Mouse (Mus musculus): ENCODE data around the gene Ccl9.

The Ccl9 gene

DNA sequence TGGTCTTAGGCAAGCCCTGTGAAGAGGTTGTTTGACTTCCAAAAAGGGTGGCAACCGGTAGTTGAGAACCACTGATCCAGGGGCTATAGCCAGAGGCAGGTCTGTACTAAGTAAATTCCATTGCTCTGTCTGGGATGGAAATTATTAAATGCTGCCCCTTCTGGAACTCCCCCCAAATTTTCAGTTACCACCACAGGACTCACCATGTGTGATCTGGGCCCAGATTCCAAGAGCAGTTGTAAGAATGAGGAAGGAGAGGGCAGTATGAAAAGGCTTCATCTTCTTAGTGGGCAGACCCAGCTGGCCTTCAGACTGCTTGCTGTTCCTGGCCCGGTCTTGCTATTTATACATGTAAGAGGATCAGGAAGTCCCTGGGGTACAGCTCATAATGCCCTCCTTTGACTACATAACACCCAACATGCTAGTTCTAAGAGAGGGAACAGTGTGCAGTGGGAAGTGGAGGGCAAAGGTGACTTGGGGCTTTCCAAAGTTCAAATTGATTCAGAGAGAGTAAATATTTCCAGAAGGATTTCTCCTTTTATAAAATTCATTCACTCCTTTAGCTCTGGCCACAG, at the start of gene Ccl9:
Ccl9 (minus strand) TSS at position 451 of the 575 bp plus-strand sequence.
- DNase-seq (ENCODE audit: low spot score in 2 of 2) = no peak

DNA sequence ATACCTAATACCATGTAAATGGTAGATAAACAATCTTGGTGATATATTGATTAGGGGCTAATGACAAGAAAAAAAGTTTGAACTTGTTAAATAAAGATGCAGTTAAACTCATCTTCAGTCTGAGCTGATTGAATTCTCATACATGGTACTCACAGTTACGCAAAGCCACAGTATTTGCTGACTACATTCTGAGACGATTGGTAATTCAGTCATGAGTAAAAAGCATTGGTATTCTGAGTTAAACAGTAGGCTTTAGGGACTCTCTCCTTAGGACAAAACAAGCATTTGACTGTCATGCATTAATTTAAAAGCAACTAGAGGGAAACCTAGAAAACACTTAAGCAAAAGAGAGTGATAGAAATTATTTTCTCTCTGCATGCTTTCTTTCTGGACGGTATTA, 45.1 kb upstream of the Ccl9 start:
- DNase-seq (ENCODE audit: low spot score in 2 of 2) = no peak

DNA sequence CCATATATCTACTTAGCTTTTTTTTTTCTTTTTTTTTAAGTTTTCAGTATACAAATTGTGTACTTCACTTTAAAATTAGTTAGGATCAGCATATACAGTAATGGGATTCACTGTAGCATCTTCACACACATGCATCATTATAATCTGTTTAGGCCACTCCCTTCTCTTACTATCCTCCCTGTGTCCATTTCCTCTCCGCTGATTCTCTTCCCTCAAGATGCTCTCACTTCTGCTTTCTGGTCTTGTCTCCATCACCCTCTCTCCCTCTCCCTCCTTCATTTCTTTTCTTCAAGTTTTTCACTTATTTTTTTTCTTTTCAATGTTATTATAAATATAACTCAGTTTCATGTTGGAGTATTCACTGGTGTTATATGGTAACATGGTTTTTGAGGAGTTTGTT, 40.6 kb upstream of the Ccl9 start:
- DNase-seq (ENCODE audit: low spot score in 2 of 2) = no peak

DNA sequence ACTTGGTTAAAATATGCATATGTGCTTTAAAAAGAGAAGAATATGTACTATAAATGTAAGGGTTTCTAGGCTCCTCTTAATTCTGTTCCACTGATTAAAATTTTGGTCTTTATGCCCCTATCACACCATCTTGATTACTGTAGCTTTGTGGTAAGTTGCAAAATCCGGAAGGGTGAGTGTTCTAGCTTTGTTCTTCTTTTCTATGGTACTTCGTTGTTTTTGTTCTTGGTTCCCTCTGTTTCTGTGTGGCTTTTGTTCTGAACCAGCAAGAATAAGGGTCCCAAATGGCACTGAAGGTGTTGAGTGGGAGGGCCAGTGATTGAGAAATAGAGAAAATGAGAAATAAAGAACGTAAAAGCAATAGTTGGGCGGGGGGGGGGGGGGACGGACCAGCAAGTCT, 39.8 kb upstream of the Ccl9 start:
- DNase-seq (ENCODE audit: low spot score in 2 of 2) = no peak

DNA sequence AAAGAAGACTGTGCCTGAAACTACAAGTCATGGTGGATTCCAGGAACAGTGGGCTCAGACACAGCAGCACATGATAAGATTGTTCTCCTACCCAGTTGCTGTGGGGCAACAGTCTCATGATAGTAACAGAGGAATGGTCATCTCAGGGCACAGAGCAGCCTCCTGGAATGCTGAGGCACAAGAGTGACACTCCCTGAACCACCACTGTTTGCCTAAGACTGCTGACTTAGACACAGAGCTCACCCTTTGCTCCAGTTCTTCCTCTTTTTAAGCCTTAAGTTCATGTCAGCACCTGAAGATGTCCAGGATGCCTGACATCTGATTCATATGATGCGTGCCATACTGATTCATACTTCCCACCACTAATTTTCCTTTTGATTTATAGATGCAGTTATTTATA, 38.1 kb upstream of the Ccl9 start:
- no peak for DNase-seq (ENCODE audit: low spot score in 2 of 2)

DNA sequence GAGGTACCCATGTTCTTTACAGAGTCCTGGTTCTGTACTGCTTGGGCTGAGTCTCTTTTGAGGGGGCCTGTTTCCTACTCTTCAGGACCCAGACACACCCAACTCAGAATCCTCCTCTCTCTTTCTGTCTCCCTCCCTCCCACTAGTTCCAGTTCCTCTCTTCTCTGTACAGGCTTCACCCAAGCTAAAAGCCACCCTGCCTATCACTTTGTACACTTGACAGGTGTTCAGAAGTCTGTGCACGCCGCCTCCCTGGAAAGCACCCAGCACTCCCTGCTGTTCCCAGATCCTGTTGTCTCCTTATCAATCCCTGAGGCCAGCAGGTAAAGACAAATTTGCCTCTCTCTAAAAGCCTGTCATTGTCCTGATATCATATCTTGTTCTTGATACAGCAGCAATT, 32.5 kb upstream of the Ccl9 start:
- no peak for DNase-seq (ENCODE audit: low spot score in 2 of 2)

DNA sequence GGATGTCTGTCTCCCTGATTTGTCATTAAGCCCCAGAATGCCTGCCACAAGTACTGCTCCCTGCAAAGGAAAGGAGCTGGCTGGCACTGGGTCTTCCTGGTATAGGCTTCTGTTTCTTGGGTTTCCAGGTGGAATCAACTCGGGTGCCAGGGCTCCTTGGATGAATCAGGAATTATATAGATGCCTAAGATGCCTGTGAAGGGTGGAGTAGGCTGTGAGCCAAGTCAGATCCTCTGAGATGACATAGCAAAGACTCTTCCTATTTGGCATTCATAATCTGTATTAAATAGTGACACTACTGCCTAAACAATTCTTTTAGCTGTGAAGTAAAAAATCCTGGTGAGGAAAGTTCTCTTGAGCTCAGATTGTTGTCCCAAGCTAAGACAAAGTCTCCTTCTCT, 28.0 kb upstream of the Ccl9 start:
- DNase-seq (ENCODE audit: low spot score in 2 of 2) = no peak

DNA sequence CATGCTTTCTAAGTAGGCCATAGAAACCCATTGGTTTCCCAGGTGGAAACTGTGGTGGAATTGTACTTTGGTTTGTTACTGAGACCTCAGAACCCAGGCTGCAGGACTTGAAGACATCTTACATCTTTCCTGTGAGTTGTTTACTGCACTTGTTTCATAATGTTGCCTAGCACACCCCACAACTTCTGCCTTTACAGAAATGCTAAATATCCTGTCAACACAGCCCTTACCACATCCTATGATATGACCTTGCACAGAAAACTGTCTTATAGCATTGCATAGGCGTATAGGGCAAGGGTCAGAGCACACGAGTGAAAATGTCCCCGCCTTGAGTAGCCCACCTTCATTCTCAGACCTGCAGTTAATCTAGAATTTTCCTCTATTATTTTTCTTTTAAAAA, 27.1 kb upstream of the Ccl9 start:
- no peak for DNase-seq (ENCODE audit: low spot score in 2 of 2)

DNA sequence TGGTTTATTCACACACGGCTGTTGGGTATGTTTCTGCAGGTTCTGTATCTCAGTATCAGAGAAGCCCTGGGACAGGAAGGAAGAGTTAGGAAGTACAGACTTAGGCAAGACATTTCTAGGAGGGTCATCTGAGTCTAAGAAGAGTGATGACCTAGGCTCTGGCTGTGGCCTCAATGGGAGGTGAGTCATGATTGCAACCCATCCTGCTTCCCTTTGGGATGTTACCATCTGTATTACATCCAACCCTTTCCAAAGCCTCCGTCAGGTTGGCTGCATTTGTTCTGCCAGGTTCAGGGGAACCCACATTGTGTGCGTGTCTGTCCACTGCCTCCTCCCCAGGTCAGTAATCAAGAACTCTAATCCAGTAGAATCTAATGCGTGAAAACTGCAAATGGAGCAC, 26.3 kb upstream of the Ccl9 start:
- no peak for DNase-seq (ENCODE audit: low spot score in 2 of 2)

DNA sequence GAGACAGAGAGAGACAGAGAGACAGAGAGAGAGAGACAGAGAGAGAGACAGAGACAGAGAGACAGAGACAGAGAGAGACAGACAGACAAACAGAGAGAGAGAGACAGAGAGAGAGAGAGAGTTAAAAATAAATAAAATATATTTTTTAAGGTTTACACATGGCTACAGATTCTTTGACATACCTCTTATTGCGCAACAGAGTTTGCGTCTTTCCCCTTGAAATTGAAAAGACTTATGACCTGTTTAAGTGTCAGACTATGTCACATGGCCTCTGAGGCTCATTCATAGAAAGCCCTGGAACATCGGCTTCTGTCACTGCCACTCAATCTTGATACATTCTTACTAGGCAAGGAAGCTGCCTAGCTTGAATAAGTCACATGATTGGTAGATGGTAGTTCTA, 25.0 kb upstream of the Ccl9 start:
- no peak for DNase-seq (ENCODE audit: low spot score in 2 of 2)

DNA sequence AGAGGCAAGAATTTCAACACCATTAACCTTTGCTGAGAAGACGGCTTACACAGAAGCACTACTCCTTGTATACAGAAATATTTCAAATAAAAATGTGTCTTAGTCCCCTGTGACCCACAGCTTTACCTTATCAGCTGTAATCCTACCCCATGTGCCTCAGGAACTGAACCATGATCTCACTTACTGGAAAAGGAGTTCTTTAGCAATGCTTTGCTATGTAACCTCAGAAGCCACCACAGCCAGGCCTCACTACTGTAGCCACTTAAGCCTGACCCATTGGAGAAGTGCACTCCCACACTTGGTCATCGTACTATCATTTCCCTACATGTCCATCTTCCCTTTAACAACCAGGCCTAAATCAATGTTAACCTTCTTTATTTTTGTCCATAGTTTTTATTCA, 22.1 kb upstream of the Ccl9 start:
- DNase-seq (ENCODE audit: low spot score in 2 of 2) = no peak

DNA sequence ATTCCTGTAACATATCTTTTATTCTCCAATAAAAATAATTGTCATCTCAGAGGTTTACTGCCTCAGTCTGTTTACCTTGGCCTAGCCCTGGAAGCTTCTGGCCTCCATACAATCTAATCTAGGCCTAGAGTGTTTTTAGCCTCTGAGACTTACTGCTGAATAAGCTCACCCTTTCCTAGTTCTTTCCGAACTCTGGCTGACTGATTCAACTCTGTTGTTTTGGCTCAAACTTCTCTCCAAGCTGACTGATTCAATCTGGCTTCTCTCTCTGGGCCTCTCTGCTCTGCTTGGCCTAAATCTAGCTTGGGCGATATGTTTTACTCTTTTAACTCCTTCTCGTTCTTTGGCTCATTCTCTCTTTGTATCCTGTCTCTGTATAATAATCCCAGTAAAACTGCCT, 20.6 kb upstream of the Ccl9 start:
- no peak for DNase-seq (ENCODE audit: low spot score in 2 of 2)

DNA sequence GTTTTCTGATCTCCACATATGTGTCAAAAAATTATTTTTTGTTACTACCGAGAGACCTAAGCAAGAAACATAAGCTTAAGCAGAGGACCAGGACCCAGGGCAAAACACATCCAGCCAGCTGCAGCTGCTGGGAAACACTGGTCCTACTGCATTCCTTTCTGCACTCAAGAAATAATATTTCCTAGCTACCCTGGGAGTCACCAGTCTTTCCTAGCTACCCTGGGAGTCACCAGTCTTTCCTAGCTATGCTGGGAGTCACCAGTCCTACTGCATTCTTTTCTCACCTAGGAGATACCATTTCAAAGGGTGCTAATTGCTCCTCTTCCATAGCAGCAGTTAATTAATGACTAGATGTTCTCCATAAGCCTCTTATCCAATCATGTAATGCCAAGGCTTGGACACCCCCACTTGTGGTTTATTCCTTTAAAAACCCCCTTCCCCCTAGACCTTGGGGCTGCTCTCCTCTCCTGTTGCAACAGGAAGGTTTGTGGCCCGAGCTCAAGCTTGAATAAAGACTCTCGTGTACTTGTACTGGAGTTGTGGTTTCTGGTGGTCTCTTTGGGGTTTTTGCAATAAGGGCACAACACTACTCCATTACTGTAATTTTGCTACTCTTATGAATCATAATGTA, 19.9 kb upstream of the Ccl9 start:
- DNase-seq (ENCODE audit: low spot score in 2 of 2) = no peak

DNA sequence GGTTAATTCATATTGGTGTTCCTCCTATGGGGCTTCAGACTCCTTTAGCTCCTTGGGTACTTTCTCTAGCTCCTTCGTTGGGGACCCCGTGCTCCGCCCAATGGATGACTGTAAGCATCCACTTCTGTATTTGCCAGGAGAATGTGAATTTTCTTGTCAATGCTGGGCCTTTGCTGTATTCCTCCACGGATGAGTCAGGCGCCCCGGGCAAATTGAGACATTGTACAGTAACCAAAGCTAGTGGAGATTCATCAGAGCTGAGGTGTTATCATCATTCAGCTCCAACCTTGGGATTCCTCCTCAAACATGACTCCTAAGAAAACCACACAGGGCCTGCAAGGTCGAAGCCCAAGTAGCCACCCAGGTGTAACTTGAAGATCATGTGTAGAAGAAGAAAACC, 19.4 kb upstream of the Ccl9 start:
- no peak for DNase-seq (ENCODE audit: low spot score in 2 of 2)

DNA sequence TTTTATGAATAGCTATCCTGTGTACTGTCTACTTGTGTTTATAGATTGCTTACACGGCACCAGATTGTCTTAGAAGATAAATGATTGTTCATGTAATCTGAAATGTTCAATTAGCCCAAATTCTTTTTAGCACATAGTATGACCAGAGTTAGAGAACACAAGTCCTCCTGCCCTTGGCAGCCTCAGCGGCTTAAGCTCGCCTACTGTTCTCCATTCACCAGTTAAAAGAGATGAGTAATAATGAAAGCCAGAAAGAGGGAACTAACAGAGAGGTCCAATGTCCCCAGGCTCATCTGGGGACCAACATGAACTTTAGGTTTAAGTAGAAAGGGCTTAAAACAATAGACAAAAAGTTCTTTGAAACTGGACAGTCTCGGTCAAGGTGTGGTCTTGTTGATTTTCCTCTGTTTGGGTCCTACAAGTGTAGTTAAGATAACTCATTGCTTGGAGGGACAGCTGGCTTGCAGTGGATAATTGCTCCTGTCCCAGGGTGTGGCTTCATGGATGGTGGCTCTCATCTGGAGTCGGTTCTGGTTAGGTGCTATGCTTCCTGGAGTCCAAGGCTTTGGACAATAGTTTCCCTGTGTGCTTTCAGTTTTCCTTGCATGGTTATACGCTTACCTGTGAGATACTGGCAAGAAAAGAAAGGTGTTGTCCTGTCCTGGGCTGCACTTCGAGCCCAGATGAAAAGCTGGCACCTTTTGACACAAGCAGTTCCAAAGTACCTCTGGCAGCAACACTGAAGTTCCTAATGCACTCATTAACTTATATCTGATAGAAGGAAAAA, 17.4 kb upstream of the Ccl9 start:
- no peak for DNase-seq (ENCODE audit: low spot score in 2 of 2)

DNA sequence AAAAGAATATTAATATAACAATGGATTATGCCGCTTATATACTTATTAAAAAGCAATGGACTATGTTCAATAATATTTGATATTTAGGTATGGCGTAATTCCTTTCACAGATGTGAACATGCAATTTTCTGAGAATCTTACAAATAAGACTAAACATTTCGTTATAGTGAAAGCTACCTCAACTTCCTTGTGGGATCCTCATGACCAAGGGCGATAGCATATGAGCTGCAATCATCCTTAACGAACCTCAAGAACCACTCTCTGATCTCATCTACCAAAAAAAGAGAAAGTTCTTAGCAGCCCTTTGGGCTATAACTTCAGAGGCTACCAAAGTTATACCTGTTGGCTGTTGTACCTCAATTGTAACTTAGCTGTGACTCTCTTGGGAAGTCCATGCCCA, 15.0 kb upstream of the Ccl9 start:
- no peak for DNase-seq (ENCODE audit: low spot score in 2 of 2)

DNA sequence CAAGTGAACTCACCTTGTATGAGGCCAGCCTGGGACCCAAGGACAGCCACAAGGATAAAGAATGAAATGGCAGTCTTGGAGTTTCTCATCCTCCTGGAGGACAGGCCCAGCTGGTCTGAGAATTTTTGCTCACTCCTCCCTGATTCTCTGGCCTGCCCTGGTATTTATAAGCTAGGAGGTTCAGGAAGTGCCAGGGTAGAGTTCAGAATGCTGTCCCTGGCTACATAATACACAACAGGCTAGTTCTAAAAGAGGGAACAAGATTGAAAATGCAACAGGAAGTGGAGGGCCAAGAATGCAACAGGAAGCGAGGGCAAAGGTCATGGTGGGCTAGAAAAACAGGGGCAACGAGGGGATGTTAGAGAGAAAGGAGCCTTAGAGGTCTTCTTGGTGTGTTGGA, 14.4 kb upstream of the Ccl9 start, which contains the start of gene Ccl6:
Ccl6 (minus strand) TSS at position 235 of the 400 bp plus-strand sequence.
- no peak for DNase-seq (ENCODE audit: low spot score in 2 of 2)

DNA sequence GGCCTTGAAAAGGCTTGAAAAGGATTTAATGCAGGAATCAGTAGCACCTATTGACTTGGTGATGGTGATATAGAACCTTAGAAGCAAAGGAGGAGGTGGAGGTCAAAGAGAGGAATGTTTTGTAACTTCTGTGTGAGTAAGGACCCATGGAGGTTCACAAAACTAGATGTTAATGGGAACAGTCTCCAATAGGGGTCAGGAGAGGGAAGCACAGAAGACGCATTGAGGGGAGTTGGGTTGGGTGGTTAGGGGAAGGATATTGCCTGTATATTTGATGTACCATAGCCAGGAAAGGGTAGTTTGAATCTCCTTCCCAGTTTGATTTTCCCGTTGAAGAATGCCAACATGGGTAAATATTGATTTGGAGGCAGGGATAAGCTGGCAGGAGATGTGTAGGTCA, 5.8 kb upstream of the Ccl9 start:
- DNase-seq (ENCODE audit: low spot score in 2 of 2) = no peak

DNA sequence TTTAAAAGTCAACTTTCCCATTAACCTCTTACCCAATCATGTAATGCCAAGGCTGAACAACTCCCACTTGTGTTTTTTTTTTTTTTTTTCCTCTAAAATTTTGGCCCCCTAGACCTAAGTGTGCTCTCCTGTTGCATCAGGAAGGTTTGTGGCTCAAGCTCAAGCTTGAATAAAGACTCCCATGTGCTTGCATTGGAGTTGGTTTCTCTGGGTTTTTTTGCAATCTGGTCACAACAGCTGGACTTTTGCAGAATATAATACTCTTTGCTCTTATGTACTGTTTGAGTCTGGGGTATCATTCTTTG, 5.0 kb upstream of the Ccl9 start:
- no peak for DNase-seq (ENCODE audit: low spot score in 2 of 2)

DNA sequence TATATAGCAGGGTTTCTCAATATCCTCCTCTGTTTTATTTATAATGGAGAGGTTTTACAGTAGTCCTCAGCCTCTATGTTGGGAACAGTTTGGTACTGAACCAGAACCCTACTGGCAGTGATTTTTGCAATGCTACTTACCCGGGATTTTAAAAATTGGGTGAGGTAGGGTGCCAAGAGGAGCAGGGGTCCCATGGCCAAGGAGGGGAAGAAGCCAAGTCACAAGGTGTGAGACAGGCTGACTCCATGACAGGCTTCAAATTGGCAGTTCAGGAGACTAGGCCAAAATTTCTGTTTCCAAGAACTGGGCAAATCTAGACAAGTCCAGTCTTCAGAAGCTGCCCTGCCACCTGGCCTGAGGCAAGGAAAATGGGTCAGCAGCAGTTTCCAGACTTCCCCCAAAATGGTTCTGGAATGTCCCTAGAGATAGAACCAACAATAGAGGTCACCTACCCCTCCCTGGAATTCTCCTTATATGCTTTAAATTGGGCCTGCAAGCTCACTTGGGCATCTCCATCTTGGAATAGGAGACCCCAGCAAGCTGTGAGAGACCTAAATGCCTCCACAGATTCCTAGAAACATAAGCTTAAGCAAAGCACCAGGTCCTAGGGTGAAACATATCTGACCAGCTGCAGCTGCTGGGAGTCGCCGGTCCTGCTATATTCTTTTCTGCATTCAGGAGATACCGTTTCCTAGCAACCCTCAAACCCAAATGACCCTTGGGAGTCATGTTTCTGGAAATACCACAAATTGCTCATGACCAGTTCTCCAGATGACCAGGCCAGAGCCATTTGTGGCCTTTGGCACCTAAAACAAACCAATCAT, 4.4 kb upstream of the Ccl9 start:
- DNase-seq (ENCODE audit: low spot score in 2 of 2) = no peak

DNA sequence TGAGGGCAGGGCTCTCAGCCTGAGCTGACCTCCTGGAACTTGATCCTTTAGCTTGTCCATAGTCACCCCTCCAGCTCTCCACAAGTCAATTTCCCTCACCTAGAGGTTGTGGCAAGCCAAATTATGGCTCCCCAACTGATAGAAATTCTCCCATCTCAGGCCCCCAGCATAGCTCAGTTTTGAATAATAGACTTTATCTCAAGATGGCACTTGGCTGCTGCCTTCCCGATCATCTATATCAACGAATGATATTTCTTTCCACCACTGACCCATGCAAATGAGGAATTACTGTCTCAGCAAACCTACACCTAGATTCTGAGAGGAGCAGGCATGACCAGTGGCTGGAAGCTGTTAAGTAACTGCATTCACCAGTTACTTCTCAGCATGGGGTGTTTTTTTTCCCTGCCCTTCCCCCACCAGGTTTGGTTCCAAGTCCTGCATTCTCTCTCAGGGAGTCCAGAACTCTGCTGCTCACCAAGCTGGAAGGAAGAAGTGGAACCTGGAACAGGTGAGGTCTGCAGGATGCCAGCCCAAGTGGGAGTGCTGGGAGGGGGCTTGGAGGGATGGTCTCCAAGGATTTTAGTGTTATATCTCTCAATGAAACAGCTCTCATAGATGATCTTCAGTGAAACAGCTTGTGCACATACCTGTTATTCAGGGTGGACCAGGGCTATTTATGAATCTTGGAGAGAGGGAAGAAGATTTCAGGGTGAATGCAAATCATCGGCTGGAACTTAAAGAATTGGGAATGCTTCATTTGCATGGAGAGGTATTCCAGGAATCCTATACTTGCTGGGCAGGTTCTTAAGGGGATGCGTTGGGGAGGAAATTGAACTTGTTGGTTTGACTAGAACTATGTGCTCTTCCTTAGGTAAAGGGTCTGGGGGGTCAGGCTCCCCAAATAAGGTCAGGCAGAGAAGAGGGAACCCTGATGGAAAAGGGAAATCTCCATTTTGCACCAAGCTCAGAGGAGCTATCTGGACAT, 3.5 kb upstream of the Ccl9 start:
- no peak for DNase-seq (ENCODE audit: low spot score in 2 of 2)
